Mouse (Mus musculus): ENCODE results near the gene Crispld2. TPM values are rescaled to one million over a fixed set of nuclear protein-coding genes. Genes with fewer than 3 reads are reported as not detected.
A peak's percentile ranks its signal among the peaks of the same experiment; 100 is the strongest.

The Crispld2 gene
- polyA plus RNA-seq (2015; fragmentation: Nextera tagmentation; extraction: Ambion mirVana), result 2.0 and 3.2 TPM in 2 replicates

GRCm38 (mm10) chr8:119992249-119992648 is at the start of gene Crispld2:
Gene Crispld2, plus strand, starts transcription at chr8:119992438.
- no peak within 1 kb of the TSS for H3K9ac ChIP-seq (ENCODE audit: low read depth, low read length)
- WGBS (ENCODE audit: insufficient replicate concordance), result under 1% methylated on average over 25 of the region's 25 CpGs

DNA sequence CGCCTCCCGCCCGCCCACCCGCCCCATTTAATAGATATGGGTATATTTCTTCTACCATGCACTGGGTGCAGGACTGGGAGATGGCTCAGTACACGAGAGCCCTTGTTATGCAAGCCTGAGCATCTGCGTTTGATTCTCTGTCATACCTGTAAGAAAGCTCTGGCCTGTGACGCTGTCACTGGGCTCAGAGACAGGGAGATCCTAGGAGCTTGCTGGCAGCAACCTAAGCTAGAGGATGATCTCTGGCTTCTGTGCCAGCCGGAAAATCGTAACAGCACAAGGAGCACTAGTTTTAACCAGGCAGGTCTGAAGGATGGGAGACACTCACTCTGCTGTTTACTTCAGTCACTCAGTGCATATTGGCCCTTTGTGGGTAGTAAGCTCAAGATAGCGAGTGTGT is 48.6 kb upstream of the Crispld2 start:
- no peak for ATAC-seq (ENCODE audit: low read depth)
- Histone ChIP-seq H3K4me3 (ENCODE audit: low read depth, low read length) (no peak overlapping the region), H3K4me2 (ENCODE audit: low read depth, low read length) (no peak overlapping the region), H3K36me3 (ENCODE audit: control insufficient read depth, insufficient read depth) (peaks cover 41% of the 10 kb centered on the region), H3K9ac (ENCODE audit: low read depth, low read length) (no peak overlapping the region), H3K27me3 (ENCODE audit: control insufficient read depth, insufficient read depth, low read depth, low read length) (no peaks in the 10 kb centered on the region), H3K9me3 (replicated peaks; ENCODE audit: control insufficient read depth, low read length) (no peaks in the 10 kb centered on the region), H3K27ac (ENCODE audit: low read length) (no peak overlapping the region), H3K4me1 (ENCODE audit: control insufficient read depth, low read depth, low read length) (no peaks in the 10 kb centered on the region)
- 82% methylated on average over 10 of the region's 10 CpGs for WGBS (ENCODE audit: insufficient replicate concordance)

More at GRCm38 (mm10) chr8:119992249-119992648, at the start of gene Crispld2:
- peak; percentile 64 for ATAC-seq (ENCODE audit: low read depth)
- peak within 1 kb of the TSS; percentile 27; the same call in 1 of the 2 replicates for H3K4me2 ChIP-seq (ENCODE audit: low read depth, low read length)
- peaks cover 27% of the 10 kb centered on the region for H3K27me3 ChIP-seq (ENCODE audit: control insufficient read depth, insufficient read depth, low read depth, low read length)
- H3K36me3 ChIP-seq (ENCODE audit: control insufficient read depth, insufficient read depth), result no peaks in the 10 kb centered on the region
- no peaks in the 10 kb centered on the region for H3K9me3 ChIP-seq (replicated peaks; ENCODE audit: control insufficient read depth, low read length)
- H3K4me1 ChIP-seq (ENCODE audit: control insufficient read depth, low read depth, low read length), result no peaks in the 10 kb centered on the region; the same call in 1 of the 2 replicates
- H3K4me3 ChIP-seq (ENCODE audit: low read depth, low read length), result no peak within 1 kb of the TSS; the same call in 1 of the 2 replicates
- H3K27ac ChIP-seq (ENCODE audit: low read length), result no peak within 1 kb of the TSS

DNA sequence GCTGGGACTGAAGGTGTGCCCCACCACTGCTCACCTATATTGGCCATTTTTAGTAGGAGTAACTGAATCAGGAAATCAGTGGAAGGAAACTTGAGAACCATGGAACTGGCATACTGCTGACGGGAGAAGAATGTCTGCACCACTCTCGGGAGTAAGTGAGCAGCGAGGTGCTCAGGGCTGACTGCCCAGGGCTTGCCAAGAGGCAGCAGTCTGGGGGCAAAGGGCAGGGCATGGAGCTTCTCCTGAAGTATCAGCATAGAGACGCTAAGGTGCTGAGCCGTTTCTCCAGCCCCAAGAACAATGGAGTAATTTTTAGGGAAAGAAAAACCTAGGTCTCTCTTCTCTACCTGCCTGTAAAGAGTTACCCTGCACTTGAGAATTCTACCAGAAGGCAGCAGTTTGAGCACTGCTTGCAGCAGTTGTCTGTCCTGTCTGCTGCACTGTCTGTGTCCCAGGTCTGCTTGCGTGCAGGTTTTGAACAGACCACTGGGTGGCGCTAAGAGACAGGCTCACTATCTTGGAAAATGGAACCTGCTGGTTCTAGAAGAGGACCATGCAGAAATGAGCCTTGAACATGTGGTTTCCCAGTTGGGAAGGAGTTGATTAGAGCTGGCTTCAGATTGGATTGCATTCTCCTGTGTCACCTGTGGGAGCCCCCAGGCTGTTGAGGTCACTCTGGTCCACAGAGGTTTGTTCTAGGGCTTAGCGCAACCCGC is 48.0 kb upstream of the Crispld2 start:
- H3K27ac ChIP-seq (ENCODE audit: low read length), result no peak overlapping the region
- H3K27me3 ChIP-seq (ENCODE audit: control insufficient read depth, insufficient read depth, low read depth, low read length), result no peaks in the 10 kb centered on the region
- H3K4me1 ChIP-seq (ENCODE audit: control insufficient read depth, low read depth, low read length), result no peaks in the 10 kb centered on the region
- 63% methylated on average over 9 of the region's 9 CpGs for WGBS (ENCODE audit: insufficient replicate concordance)
- no peaks in the 10 kb centered on the region for H3K9me3 ChIP-seq (replicated peaks; ENCODE audit: control insufficient read depth, low read length)
- no peak overlapping the region for H3K9ac ChIP-seq (ENCODE audit: low read depth, low read length)
- peak; percentile 44 for ATAC-seq (ENCODE audit: low read depth)
- H3K36me3 ChIP-seq (ENCODE audit: control insufficient read depth, insufficient read depth), result peaks cover 47% of the 10 kb centered on the region
- no peak overlapping the region for H3K4me3 ChIP-seq (ENCODE audit: low read depth, low read length)
- H3K4me2 ChIP-seq (ENCODE audit: low read depth, low read length), result no peak overlapping the region

GRCm38 (mm10) chr8:119946326-119946865 is 45.8 kb upstream of the Crispld2 start:
- H3K27me3 ChIP-seq (ENCODE audit: control insufficient read depth, insufficient read depth, low read depth, low read length), result no peaks in the 10 kb centered on the region
- no peak for ATAC-seq (ENCODE audit: low read depth)
- H3K4me3 ChIP-seq (ENCODE audit: low read depth, low read length), result no peak overlapping the region
- no peaks in the 10 kb centered on the region for H3K9me3 ChIP-seq (replicated peaks; ENCODE audit: control insufficient read depth, low read length)
- WGBS (ENCODE audit: insufficient replicate concordance), result 84% methylated on average over 8 of the region's 8 CpGs
- H3K4me1 ChIP-seq (ENCODE audit: control insufficient read depth, low read depth, low read length), result no peaks in the 10 kb centered on the region
- H3K9ac ChIP-seq (ENCODE audit: low read depth, low read length), result no peak overlapping the region
- no peak overlapping the region for H3K27ac ChIP-seq (ENCODE audit: low read length)
- no peak overlapping the region for H3K4me2 ChIP-seq (ENCODE audit: low read depth, low read length)
- H3K36me3 ChIP-seq (ENCODE audit: control insufficient read depth, insufficient read depth), result peaks cover 56% of the 10 kb centered on the region

DNA sequence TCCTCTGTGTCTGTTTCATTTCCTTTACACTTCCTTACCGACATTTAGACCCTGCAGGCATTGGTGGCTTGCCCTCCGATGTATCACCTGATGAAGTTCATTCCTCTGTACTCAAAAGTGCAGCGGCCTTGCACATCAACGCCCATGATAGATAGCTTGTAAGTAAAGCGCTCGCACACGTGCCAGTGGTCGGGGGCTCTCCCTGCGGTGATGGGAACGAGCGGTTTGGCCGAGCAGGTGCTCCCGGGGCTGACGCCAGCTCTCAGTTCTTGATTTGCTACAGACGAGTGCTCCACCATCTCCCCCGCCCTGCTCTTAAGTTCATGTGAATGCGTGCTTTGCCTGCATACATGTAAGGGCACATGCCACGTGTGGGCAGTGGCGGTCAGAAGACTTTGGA is 44.6 kb upstream of the Crispld2 start:
- Histone ChIP-seq H3K36me3 (ENCODE audit: control insufficient read depth, insufficient read depth) (peaks cover 48% of the 10 kb centered on the region), H3K4me1 (ENCODE audit: control insufficient read depth, low read depth, low read length) (no peaks in the 10 kb centered on the region), H3K27me3 (ENCODE audit: control insufficient read depth, insufficient read depth, low read depth, low read length) (no peaks in the 10 kb centered on the region), H3K9me3 (replicated peaks; ENCODE audit: control insufficient read depth, low read length) (no peaks in the 10 kb centered on the region), H3K27ac (ENCODE audit: low read length) (no peak overlapping the region), H3K4me3 (ENCODE audit: low read depth, low read length) (no peak overlapping the region), H3K9ac (ENCODE audit: low read depth, low read length) (no peak overlapping the region), H3K4me2 (ENCODE audit: low read depth, low read length) (no peak overlapping the region)
- WGBS (ENCODE audit: insufficient replicate concordance), result 86% methylated on average over 19 of the region's 19 CpGs
- ATAC-seq (ENCODE audit: low read depth), result no peak

- WGBS (ENCODE audit: insufficient replicate concordance), result 90% methylated on average over 15 of the region's 15 CpGs
- no peak for ATAC-seq (ENCODE audit: low read depth)
These were observed 43.9 kb upstream of the Crispld2 start for GRCm38 (mm10) chr8:119948340-119948739.

GRCm38 (mm10) chr8:119952282-119952681 is 40.0 kb upstream of the Crispld2 start:
- no peak overlapping the region for H3K27ac ChIP-seq (ENCODE audit: low read length)
- WGBS (ENCODE audit: insufficient replicate concordance), result 75% methylated on average over 7 of the region's 7 CpGs
- H3K9ac ChIP-seq (ENCODE audit: low read depth, low read length), result no peak overlapping the region
- no peak overlapping the region for H3K4me2 ChIP-seq (ENCODE audit: low read depth, low read length)
- H3K4me3 ChIP-seq (ENCODE audit: low read depth, low read length), result no peak overlapping the region
- ATAC-seq (ENCODE audit: low read depth), result no peak
- no peaks in the 10 kb centered on the region for H3K9me3 ChIP-seq (replicated peaks; ENCODE audit: control insufficient read depth, low read length)
- H3K4me1 ChIP-seq (ENCODE audit: control insufficient read depth, low read depth, low read length), result no peaks in the 10 kb centered on the region
- no peaks in the 10 kb centered on the region for H3K27me3 ChIP-seq (ENCODE audit: control insufficient read depth, insufficient read depth, low read depth, low read length)
- peaks cover 74% of the 10 kb centered on the region for H3K36me3 ChIP-seq (ENCODE audit: control insufficient read depth, insufficient read depth)

More at GRCm38 (mm10) chr8:119948340-119948739, 43.9 kb upstream of the Crispld2 start:
- H3K4me1 ChIP-seq (ENCODE audit: control insufficient read depth, low read depth, low read length), result no peaks in the 10 kb centered on the region
- no peak overlapping the region for H3K4me3 ChIP-seq (ENCODE audit: low read depth, low read length)
- no peaks in the 10 kb centered on the region for H3K9me3 ChIP-seq (replicated peaks; ENCODE audit: control insufficient read depth, low read length)
- H3K36me3 ChIP-seq (ENCODE audit: control insufficient read depth, insufficient read depth), result peaks cover 50% of the 10 kb centered on the region
- no peak overlapping the region for H3K27ac ChIP-seq (ENCODE audit: low read length)
- H3K4me2 ChIP-seq (ENCODE audit: low read depth, low read length), result no peak overlapping the region
- H3K27me3 ChIP-seq (ENCODE audit: control insufficient read depth, insufficient read depth, low read depth, low read length), result no peaks in the 10 kb centered on the region
- H3K9ac ChIP-seq (ENCODE audit: low read depth, low read length), result no peak overlapping the region

DNA sequence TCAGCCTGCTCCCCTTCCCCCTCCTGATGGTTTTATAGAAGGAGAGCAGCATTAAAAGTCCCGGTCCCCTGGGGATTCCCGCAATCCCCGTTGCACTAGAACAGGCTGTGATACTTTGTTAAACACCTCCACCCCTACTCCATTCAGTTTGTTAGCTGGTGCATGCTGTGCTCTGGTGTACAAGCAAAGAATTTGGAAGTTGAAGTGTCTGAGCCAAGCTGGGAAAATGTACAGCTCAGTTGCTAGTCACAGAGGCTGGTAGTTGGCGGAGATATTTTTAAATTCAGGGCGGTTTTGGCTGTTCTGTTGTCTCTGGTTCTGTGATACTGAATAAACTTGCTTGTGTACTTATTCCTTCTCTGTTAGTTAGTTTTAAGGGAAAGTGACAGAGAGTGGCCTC is 39.5 kb upstream of the Crispld2 start:
- Histone ChIP-seq H3K36me3 (ENCODE audit: control insufficient read depth, insufficient read depth) (peaks cover 75% of the 10 kb centered on the region), H3K4me2 (ENCODE audit: low read depth, low read length) (no peak overlapping the region), H3K9me3 (replicated peaks; ENCODE audit: control insufficient read depth, low read length) (no peaks in the 10 kb centered on the region), H3K27ac (ENCODE audit: low read length) (no peak overlapping the region), H3K4me1 (ENCODE audit: control insufficient read depth, low read depth, low read length) (no peaks in the 10 kb centered on the region), H3K27me3 (ENCODE audit: control insufficient read depth, insufficient read depth, low read depth, low read length) (no peaks in the 10 kb centered on the region), H3K9ac (ENCODE audit: low read depth, low read length) (no peak overlapping the region), H3K4me3 (ENCODE audit: low read depth, low read length) (no peak overlapping the region)
- no peak for ATAC-seq (ENCODE audit: low read depth)
- 89% methylated on average over 5 of the region's 5 CpGs for WGBS (ENCODE audit: insufficient replicate concordance)

DNA sequence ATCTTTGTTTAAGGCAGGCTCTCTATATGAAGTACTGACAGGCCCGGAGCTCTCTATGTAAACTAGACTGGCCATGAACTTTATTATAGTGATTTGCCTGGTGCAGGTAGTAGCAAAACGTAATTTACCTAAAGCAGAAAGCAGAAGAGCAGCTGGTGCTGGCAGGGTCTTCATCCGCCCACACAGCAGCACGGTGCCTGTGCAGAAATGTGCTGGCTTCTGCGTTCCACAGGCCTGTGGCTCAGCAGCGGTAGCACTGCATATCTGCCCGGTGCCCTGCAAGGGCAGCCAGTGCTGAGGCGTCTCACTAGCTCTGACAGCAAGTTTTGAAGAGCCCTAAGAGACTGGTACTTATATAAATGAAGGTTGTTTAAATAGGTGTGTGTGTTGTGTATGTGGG is 36.9 kb upstream of the Crispld2 start:
- Histone ChIP-seq H3K4me2 (ENCODE audit: low read depth, low read length) (no peak overlapping the region), H3K4me1 (ENCODE audit: control insufficient read depth, low read depth, low read length) (no peaks in the 10 kb centered on the region), H3K27ac (ENCODE audit: low read length) (no peak overlapping the region), H3K9ac (ENCODE audit: low read depth, low read length) (no peak overlapping the region), H3K9me3 (replicated peaks; ENCODE audit: control insufficient read depth, low read length) (no peaks in the 10 kb centered on the region), H3K27me3 (ENCODE audit: control insufficient read depth, insufficient read depth, low read depth, low read length) (no peaks in the 10 kb centered on the region), H3K4me3 (ENCODE audit: low read depth, low read length) (no peak overlapping the region), H3K36me3 (ENCODE audit: control insufficient read depth, insufficient read depth) (peaks cover 57% of the 10 kb centered on the region)
- WGBS (ENCODE audit: insufficient replicate concordance), result 88% methylated on average over 8 of the region's 8 CpGs
- ATAC-seq (ENCODE audit: low read depth), result no peak

Data from liver, embryonic 16.5 days (tissue).